Mouse (Mus musculus) yolk sac, embryonic 10.5 days (tissue): ENCODE results near the gene Dppa1.
"Not testable (repeated sequence)": the region's sequence is repeated elsewhere in the genome, so short reads cannot be mapped to it uniquely, and the experiment has no call there.

Source experiments
- DNase-seq: peaks from one replicate; pipeline ENCODE4 v3.0.0-alpha.2; 2017; ENCODE audit warnings: low spot score

The Dppa1 gene

GRCm38 (mm10) chr11:46629211-46629795 is at the start of gene Dppa1:
Gene Dppa1, minus strand, starts transcription at chr11:46629261.
- DNase-seq = no peak

GRCm38 (mm10) chr11:46667938-46668337 is 38.9 kb upstream of the Dppa1 start:
- DNase-seq = no peak

DNA sequence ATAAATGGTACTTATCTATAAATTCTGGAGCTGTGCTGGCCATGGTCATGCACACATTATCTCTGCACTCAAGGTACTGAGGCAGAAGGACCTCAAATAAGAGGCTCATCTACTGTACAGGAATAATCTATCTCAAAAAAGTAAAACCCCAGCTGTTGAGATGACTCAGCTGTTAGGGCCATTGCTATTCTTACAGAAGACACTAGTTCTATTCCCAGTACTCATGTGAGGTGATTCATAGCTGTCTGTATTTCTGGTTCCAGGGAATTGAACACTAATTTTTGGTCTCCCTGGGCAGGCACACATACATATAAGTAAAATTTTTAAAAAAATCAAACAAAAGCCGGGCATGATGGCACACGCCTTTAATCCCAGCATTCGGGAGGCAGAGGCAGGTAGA is 38.0 kb upstream of the Dppa1 start:
- no peak for DNase-seq

DNA sequence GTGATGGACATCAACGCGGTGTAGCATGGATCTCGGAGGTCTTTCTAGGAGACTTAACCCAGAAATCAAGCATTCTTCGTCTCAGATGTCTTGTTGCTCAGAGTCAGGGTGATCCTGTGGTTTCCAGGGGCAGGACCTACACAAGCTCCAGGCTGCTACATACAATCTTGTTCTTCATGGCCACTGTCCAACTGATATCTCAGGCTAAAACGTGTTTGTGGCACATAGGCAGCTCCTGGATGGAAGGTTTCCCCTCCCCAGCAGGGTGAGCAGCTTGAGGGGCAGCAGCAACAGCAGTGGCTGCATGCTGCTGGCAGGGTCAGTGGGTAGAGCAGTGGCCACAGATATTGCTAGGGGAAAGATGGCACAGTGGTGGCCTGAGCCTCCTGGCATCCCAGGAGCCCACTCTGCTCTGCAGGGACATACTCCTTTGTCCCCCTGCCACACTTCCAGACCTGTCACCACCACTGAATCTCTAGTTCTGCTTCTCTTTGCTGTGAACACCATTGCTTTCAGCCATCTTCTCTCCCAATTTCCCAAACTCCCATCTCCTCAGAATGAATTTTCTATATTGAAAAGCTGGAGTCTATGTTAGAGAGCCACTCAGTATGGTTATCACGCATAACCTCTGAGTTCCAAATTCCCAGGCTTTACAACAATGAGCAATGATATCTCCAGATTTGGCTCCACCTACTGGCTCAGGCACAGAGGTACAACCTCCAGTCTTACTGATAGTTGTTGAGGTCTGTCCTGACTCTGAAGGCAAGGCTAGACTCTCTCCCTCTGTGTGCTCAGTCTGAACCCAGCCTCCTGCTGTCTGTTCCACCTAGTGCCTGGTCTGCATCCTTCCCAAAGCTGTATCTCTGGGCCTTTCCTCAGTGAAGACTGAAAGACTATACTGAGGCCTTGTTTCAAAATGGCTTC is 36.8 kb upstream of the Dppa1 start:
- DNase-seq = peak; percentile 9

- no peak for DNase-seq
These were observed 34.2 kb upstream of the Dppa1 start for GRCm38 (mm10) chr11:46663215-46663614.

DNA sequence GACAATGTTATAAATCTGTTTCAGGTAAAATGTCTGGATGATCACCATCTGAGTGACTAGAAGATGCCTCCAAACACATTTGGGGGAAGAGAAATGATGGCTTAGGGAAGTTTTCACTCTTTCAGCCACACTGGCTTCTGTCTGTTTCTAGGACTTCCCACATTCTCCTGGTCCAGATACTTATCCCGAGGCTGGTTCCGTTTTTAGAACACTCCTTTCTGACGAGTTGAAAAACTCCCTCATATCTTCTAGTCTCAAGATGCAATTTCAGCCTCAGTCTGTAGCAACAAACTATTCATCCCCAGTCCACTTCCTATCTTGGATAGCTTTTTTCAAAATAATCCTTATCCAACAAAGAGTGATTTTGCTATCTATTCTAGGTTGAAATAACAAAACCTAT is 23.4 kb upstream of the Dppa1 start:
- no peak for DNase-seq

DNA sequence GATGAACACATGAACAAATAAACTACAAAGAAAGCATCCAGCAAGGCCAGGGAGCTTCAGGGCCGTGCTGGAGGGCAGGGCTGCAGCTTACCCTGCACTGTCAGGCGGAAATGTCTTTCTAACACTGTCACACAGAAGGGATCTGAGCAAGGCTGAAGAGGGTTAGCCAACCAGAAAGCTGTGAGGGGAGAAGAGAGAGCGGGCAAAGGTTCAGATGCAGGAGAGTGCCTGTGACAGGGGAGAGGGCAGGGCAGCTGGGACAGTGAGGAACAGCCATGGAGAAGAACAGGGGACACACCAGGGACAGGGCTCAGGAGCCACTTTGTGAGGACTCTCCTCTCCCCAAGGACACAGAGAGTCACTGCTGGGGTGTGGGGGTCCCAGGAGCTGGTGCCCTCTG is 20.6 kb upstream of the Dppa1 start:
- DNase-seq = not testable (repeated sequence)

GRCm38 (mm10) chr11:46644824-46645223 is 15.8 kb upstream of the Dppa1 start:
- DNase-seq = no peak

GRCm38 (mm10) chr11:46636568-46636967 is 7.5 kb upstream of the Dppa1 start:
- no peak for DNase-seq

GRCm38 (mm10) chr11:46635516-46635915 is 6.5 kb upstream of the Dppa1 start:
- DNase-seq = not testable (repeated sequence)

DNA sequence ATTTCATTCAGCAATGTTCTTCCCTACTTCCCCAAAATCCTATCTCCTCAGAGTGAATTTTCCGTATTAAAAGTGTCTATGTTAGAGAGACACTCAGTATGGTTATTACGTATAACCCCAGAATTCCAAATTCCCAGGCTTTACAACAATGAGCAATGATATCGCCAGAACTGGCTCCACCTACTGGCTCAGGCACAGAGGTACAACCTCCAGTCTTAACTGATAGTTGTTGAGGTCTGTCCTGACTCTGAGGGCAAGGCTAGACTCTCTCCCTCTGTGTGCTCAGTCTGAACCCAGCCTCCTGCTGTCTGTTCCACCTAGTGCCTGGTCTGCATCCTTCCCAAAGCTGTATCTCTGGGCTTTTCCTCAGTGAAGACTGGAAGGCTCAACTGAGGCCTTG is 2.6 kb upstream of the Dppa1 start:
- no peak for DNase-seq

GRCm38 (mm10) chr11:46620414-46621168 is 8.5 kb downstream of the Dppa1 start:
- no peak for DNase-seq

GRCm38 (mm10) chr11:46619929-46620328 is 9.1 kb downstream of the Dppa1 start:
- DNase-seq = no peak

- DNase-seq = no peak
These were observed 36.6 kb downstream of the Dppa1 start for GRCm38 (mm10) chr11:46592416-46592815.

- no peak for DNase-seq
These were observed 46.3 kb downstream of the Dppa1 start for GRCm38 (mm10) chr11:46582741-46583140.

DNA sequence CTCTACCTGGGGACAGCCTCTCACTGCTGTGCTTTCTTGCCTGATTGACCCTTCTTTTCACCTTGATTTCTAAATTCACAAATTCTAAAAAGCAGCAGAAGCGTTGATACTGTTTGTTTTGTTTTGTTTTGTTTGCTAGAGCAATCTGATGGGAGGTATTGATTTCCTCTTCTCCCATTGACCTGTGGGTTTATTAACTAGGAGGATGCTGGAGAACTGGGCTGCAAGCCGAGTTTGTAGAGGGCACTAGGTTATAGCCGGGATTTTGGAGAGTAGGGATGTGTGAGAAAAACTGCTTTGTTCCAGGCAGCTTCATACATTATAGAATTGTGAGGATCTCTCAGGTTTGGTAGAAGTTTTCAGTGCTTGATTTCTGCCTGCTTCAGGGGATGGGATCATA is 48.6 kb downstream of the Dppa1 start:
- DNase-seq = no peak

- no peak for DNase-seq
These were observed 50.2 kb downstream of the Dppa1 start for GRCm38 (mm10) chr11:46578771-46579281.

GRCm38 (mm10) chr11:46571327-46571726 is 57.7 kb downstream of the Dppa1 start, which contains the start of gene BC053393:
Gene BC053393, plus strand, starts transcription at chr11:46571536.
- DNase-seq = no peak

GRCm38 (mm10) chr11:46569107-46569506 is 60.0 kb downstream of the Dppa1 start:
- DNase-seq = no peak

- DNase-seq = no peak
These were observed 63.1 kb downstream of the Dppa1 start for GRCm38 (mm10) chr11:46565967-46566366.

- peak; percentile 12 for DNase-seq
These were observed 64.4 kb downstream of the Dppa1 start for GRCm38 (mm10) chr11:46564671-46565070.

GRCm38 (mm10) chr11:46561096-46561495 is 68.0 kb downstream of the Dppa1 start:
- no peak for DNase-seq
